Mouse (Mus musculus) layer of hippocampus, adult 9-11 months (tissue): Measurements from ENCODE around the gene Ablim2.

Experiments
- DNase-seq: peaks from one replicate; pipeline ENCODE4 v3.0.0; 2022

Ablim2 gene

DNA sequence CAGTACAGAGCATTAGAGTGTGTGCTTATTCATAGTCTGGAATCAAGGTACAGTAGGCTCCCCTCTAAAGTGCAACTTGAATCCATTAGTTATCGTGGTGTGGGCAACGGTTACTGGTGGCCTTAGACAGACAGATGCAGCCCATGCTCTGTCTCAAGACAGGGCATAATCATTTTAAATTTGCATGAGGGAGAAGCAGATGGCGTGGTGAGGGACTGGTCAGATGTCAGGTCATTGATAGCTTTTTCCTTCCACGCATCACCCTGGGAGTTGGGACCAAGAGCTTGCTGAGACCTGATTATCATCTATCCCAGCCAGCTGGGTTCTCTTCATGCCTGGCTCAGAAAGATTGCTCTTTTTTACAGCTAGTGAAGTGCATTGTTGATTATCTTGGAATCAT lies 162.4 kb downstream of the Ablim2 start:
- no peak for DNase-seq

DNA sequence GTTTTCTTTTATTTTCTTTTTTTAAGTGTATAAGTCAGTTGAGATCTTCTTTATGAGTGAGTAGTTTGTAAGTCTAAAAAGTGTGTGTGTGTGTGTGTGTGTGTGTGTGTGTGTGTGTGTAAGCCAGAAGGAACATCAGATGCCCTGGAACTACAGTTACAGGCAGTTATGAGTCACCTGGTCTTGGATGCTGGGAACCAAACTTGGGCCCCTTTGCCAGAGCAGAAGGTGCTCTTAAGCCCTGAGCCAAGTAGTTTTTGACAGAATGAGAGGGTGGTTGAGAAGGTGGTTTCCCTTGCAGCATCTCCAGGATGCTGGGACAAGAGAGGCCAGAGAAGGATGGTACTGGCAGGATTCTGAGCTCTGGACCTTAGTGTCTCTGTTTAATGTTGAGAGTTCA lies 162.9 kb downstream of the Ablim2 start:
- DNase-seq: no peak

DNA sequence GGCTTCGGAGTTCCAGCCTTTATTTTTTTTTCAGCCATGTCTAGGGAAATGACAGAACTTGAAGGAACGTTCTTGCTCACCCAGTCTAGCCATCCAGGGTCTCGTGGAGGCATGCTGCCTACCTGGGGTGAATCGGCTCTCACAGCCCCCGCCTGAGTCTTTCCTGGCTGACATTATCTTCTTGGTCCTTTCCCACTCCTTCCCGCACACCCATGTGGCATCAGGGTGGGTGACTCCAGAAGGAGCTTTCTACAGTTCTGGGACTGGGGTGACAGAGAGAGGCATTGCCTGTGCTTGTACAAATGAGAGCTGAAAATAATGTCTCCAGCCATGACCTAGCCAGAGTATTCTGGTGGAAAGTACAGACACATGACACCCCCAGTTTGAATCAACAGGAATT lies 163.5 kb downstream of the Ablim2 start:
- no peak for DNase-seq

GRCm38 (mm10) chr5:35921595-35922254 lies 164.0 kb downstream of the Ablim2 start:
- no peak for DNase-seq

GRCm38 (mm10) chr5:35923448-35923847 lies 165.8 kb downstream of the Ablim2 start:
- DNase-seq: no peak

- DNase-seq: peak; percentile 61
Measured at GRCm38 (mm10) chr5:35925171-35925634, 167.5 kb downstream of the Ablim2 start.

DNA sequence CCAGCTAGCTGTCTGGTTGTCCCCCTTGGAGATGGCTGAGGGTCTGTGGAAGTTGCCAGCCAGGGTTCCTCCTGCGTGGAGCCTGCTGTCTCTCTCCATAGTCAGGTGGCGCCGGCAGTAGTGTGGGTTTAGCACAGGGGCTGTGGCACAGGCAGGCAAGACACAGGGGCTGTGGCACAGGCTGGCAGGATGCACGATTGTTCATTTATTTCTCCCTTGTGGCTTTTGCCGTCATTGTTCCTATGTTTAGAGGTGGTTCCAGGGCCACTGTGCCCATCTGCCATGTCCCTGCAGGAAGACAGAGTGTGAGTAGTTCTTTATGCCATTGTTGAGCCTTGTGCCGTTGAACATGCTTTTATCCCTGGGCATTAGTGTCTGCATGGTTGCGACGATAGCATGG lies 168.8 kb downstream of the Ablim2 start:
- DNase-seq: no peak

GRCm38 (mm10) chr5:35931296-35931695 lies 173.6 kb downstream of the Ablim2 start:
- no peak for DNase-seq

DNA sequence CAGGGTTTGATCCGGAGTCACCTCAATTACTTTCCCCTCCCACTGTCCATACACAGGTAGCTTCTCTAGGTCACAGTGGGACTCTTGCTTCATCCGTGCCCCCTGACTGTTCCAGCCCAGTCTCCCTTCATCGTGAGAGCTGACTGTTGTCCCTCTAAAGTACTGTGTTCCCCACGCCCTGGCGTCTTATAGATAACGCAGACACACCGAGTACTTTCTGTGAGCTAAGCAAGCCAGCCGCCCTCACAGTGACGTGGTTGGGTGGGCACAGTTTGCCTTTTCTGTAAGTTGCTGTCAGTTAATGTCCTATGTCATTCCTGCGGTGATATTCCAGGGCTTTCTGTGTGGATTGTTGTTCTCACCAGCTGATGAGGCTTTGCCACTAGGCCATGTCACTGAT lies 175.4 kb downstream of the Ablim2 start:
- no peak for DNase-seq
